Mouse (Mus musculus) layer of hippocampus, adult 18-20 months (tissue): ENCODE measurements around the gene Ccdc181. TPM values are rescaled to one million over a fixed set of nuclear protein-coding genes. Genes with fewer than 3 reads are reported as not detected.
A peak's percentile ranks its signal among the peaks of the same experiment; 100 is the strongest.
"Not testable (repeated sequence)": the region's sequence is repeated elsewhere in the genome, so short reads cannot be mapped to it uniquely, and the experiment has no call there.

Experiments
- DNase-seq, 2 experiments: peaks; one replicate each; pipeline ENCODE4 v3.0.0; 2022; ENCODE audit warnings: low spot score in 2 of 2
- long read RNA-seq: library from polyadenylated mRNA; stranded (forward); transcript quantifications from one replicate; pipeline ENCODE4 v2.0.0, GENCODE M21; 2021
- total RNA-seq, 2 experiments: library from RNA; stranded (reverse); gene quantifications; 2 replicates each; pipeline ENCODE4 v1.2.3; 2021

Gene Ccdc181
- total RNA-seq, result 10 to 100 TPM; 22.5 to 22.7 TPM
- long read RNA-seq, transcript Ccdc181-201 (6 exons, 1,909 nt), result major isoform, 18 of 22 reads
- long read RNA-seq, partial matches to known transcripts, result 3 of 22 reads
- long read RNA-seq, other reads (novel, unspliced or antisense), result 1 of 22 reads

DNA sequence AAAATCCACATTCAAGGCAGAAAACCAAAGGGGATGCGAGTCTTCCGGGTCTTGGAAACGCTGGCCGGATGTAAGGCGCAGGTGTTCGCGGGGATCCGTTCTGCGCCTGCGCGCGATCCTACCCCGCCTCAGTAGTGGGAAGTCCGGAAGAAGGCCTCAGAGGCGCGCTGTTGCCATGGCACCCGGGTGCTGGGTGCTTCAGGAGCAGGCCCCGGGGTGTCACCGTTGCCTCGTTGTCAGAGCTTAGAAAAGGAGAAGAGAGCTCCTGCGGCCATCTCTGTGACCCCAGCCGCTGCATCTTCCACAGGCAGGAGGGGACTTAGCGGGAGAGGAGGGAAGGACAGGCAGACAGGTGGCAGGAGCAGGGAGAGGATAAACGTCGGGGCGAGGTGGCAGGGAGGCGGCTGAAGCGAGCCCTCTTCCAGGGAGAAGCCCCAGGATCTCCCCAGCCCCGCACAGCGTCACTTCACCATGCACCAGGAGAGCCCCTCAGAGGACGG is at the start of gene Ccdc181:
Gene Ccdc181 (plus strand): TSS at position 131 of the 500 bp plus-strand sequence.
- DNase-seq, result peak; percentile 94 to 97

DNA sequence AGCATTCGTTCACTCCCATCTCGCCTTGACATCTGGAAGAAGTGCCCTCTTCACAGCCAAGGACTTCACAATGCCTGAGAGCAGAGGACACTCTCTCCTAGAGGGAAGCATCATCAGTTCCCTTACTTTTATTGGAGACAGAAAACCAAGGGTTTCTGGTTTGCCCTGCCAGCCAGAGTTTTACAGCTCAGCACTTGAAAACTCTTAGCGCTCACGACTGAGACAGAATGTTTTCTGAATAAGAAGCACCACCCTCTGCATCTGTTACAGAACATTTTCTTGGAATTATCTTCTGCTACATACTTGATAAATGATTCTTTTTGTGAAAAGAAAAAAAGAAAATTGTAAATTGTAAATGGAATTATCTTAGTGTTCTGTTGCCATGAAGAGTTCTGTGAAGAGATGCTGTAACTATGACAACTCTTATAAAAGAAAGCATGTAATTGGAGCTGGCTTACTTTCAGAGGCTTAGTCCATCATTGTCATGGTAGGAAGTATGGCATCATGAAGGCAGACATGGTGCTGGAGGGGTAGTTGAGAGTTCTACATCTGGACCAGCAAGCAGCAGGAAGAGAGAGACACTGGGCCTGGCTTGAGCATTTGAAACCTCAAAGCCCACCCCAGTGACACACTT is 43.3 kb upstream of the Ccdc181 start:
- not testable (repeated sequence) for DNase-seq

DNA sequence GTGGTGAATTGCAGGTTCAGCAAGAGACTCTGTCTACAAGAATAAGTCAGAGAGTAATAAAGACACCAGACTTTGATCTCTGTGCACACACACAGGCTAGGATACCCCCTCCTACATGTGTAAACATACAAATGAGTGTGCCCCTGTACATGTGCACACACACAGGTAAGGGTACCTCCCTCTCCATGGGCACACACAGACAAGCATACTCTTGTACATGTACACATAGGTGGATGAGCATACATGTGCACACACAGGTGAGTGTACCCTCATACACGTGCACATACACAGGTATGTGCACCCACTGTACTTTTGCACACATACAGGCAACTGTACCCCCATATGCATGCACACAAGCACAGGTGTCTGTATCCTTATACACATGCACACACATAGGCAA is 41.9 kb upstream of the Ccdc181 start:
- DNase-seq, result no peak

GRCm38 (mm10) chr1:164235078-164235477 is 40.3 kb upstream of the Ccdc181 start:
- DNase-seq, result no peak

DNA sequence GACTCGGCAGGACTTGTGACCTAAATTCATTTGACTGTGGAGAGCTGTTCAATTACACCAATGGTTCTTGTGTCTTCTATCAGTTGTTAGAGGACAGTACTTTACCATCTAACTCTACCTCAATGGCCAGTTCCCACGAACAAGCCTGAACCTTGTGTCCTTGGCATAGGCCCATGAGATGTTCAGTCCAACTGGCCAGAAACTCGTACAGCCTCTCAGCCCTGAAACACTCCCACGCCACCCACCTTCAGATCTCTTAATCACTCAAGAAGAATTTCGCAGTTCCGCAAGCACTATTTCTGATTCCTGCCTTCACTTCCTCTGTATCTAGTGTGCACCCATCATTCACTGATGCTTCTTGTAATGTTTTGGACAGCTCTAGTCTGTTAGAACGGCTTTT is 39.3 kb upstream of the Ccdc181 start:
- no peak for DNase-seq

- DNase-seq, result no peak
These were observed 33.9 kb upstream of the Ccdc181 start for GRCm38 (mm10) chr1:164241494-164241893.

- DNase-seq, result no peak
These were observed 32.6 kb upstream of the Ccdc181 start for GRCm38 (mm10) chr1:164242809-164243208.

DNA sequence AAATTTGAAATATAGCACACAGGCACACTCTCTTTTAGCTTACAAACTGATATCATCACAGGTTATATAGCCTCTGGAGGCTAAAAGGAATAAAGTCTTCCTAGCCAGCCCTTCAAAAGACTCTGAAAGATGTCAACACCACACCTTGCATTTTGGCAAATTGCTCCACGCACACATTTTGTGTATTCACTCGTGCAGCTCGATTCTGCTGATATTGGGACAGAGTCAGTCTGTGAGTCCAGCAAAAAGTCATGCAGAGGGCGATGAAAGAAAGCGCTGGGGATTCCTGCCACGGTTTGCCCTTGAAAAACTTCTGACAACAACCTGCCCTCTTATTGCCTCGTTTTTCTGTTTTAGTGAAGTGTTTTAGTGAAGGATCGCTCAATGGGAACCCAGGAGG is 27.9 kb upstream of the Ccdc181 start:
- no peak for DNase-seq

GRCm38 (mm10) chr1:164247971-164248370 is 27.4 kb upstream of the Ccdc181 start:
- no peak for DNase-seq

GRCm38 (mm10) chr1:164248465-164249331 is 26.7 kb upstream of the Ccdc181 start, which contains the start of gene Slc19a2:
Gene Slc19a2, plus strand, starts transcription at chr1:164249046.
- peak; percentile 95 to 98 for DNase-seq

DNA sequence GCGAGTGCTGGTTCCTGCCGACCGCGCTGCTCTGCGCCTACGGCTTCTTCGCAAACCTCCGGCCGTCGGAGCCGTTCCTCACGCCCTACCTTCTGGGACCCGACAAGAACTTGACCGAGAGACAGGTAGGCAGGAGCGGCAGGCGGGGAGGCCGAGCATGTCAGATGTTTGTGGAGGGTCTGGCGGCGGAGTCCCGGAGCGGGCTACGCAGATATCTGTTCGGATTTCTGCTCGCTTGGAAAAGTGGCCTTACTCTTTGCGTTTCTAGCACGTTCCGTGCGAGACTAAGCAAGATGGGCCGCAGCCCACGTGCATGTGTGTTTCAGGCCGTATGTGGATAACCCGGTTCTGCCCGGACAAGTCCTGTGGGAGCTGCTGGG is 26.1 kb upstream of the Ccdc181 start:
- DNase-seq, result peak in 1 of 2 experiments; percentile 34

DNA sequence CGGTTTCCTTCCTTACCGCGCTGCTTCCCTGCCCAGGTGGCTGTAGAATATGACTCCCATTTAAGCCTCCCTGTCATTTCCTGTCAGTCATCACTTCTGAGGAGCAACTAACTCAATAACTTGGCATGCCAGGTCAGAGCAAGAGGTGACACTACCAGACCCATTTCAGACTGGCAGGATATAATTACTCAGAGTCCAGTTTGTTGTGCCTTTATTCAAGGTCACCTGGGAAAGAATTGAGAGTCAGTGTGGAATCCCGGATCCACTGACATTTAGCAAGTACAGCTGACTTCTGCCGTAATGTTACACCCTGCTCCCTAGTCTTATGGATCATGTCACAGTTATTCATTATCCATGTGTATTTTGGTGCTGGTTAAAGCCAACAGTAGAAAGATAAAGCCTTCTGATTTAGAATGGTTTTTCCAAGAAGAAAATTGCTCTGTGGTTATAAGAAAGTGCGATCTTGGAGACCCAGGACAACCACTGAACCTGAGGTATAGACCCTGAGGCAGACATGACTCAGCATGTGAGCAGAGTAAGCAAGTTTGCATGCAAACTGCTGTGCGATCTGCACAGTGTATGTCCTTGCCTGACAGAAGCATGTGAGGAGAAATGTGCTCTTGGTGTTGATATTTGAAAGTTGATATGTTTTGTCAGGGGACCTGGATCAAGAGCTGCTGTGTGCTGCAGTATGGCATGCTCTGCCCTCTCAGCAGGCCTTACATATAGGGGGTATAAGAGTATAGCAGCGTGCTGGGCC is 24.8 kb upstream of the Ccdc181 start:
- DNase-seq, result no peak

DNA sequence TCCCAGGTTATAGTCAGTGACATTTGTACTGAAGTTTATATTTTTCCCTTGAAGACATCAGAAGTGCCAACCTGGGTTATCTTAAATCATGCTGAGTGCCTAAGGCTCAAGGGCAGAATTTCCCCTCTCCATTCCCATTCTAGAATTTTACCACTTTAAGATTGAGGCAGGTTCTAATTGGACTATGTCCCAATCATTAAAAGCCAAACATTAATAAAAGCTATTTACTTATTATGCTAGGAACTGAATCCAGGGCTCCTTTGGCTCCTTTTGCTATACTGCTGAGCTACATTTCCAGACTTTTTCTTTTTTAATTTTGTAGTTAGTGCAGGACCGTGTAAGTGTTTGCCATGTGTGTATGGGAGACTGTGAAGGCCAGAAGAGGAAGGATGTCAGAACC is 23.9 kb upstream of the Ccdc181 start:
- no peak for DNase-seq

GRCm38 (mm10) chr1:164252551-164252950 is 22.8 kb upstream of the Ccdc181 start:
- DNase-seq, result no peak

- DNase-seq, result no peak
These were observed 20.5 kb upstream of the Ccdc181 start for GRCm38 (mm10) chr1:164254836-164255235.

- no peak for DNase-seq
These were observed 15.0 kb upstream of the Ccdc181 start for GRCm38 (mm10) chr1:164260171-164261028.

DNA sequence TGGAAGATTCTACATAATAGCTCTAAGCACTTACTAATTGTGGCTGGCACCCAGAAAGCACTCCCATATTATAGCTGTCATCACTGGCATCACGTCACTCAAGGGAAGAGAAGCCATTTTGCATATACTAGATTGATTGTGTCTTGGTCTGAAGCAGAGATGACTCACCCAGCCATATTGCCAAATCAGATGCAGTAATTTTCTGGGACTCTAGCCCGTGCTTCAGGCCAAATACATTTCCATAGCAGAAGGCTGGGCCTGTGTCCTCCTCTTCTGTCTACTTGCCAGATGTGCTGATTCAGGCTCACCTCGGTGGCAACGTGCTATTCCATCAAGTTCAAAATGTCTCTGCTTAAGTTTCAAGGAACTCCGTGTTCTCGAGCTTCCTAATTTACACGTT is 13.8 kb upstream of the Ccdc181 start:
- DNase-seq, result peak; percentile 42 to 76

- no peak for DNase-seq
These were observed 4.4 kb upstream of the Ccdc181 start for GRCm38 (mm10) chr1:164270941-164271340.

DNA sequence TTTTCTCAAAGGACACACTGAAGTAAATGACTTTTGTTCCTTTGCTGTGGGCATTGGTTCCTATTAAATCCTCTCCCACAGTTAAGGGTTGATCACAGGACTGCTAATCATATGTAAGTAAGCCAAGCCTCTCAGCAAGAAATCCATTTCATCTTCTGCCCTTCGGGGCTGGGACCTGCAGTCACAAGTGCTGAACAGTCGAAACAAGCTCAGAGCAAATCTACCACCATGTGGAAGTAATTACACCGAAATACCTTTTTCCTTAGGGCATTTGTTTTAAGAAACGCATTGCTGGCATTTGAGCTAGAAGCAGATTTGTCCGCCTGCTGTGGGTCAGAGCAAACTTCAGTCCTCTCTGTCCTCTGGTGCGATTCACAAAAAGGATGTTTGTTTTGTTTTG is 1.7 kb upstream of the Ccdc181 start:
- DNase-seq, result no peak

GRCm38 (mm10) chr1:164276552-164276951 is 1.2 kb downstream of the Ccdc181 start:
- no peak for DNase-seq
